Mouse (Mus musculus) Patski (cell line): Measurements from ENCODE around the gene Ank2. TPM values are rescaled to one million over a fixed set of nuclear protein-coding genes. Genes with fewer than 3 reads are reported as not detected.

Source experiments
- ATAC-seq: fragments of 100-300 bp; one replicate; pipeline ENCODE4 v1.8.0; 2021
- CTCF ChIA-PET: fragments of 350-600 bp; sonication (Branson Sonifier 250); formaldehyde crosslinking; loops from one replicate; lab custom pipeline; 2022; ENCODE audit warnings: inconsistent platforms; lab: Charles Lee
- POLR2A ChIA-PET: fragments of 350-600 bp; sonication (Branson Sonifier 250); formaldehyde crosslinking; loops from one replicate; lab custom pipeline; 2022; ENCODE audit warnings: antibody characterized with exemption, inconsistent platforms; lab: Charles Lee
- DNase-seq: peaks from one replicate; pipeline ENCODE4 v3.0.0-alpha.2; 2011; ENCODE audit warnings: low read depth, low spot score
- H3K27me3 ChIP-seq: fragments of 371-371 bp; one replicate; pipeline ENCODE4 v1.5.1; 2021
- CTCF ChIP-seq: fragments of 100-300 bp; IDR thresholded peaks from one replicate; pipeline ENCODE4 v1.5.1; 2021
- in situ Hi-C: fragments of 300-500 bp; cut with MboI; formaldehyde crosslinking; loops from 3 replicates; pipeline ENCODE4 v1.11.1; 2018; ENCODE audit warnings: low pct_unique_long_range_greater_than_20kb, mixed read lengths
- polyA plus RNA-seq: library from polyadenylated mRNA; unstranded; gene quantifications from one replicate; pipeline ENCODE4 v1.2.3, GENCODE M21; 2021

Gene Ank2
- polyA plus RNA-seq, 1 experiment from 2014 or later: 47.7 TPM

GRCm38 (mm10) chr3:127183998-127184753 lies 315.0 kb downstream of the Ank2 start:
- no peak for DNase-seq
- ChIA-PET CTCF (interaction anchor here (0.6 to 3.2 kb wide), 25 partner anchors 9 to 367 kb away, joined by 3 to 25 read pairs (median 4); no protein-coding TSS in a partner anchor), POLR2A (no interaction called here)
- peak; percentile 39 for ATAC-seq
- in situ Hi-C loops: loop anchor here (5.0 kb wide), 1 partner anchor 263 kb away; no protein-coding TSS in a partner anchor
- H3K27me3 ChIP-seq: no peaks in the 10 kb centered on the region
- peak; percentile 98 for TF ChIP-seq CTCF

- H3K27me3 ChIP-seq: no peaks in the 10 kb centered on the region
- ChIA-PET CTCF (interaction anchor here (1.2 to 4.1 kb wide), 5 partner anchors 10 to 108 kb away, joined by 3 to 25 read pairs (median 3); no protein-coding TSS in a partner anchor), POLR2A (no interaction called here)
- DNase-seq: no peak
- in situ Hi-C loops: no loop called here
- no peak for ATAC-seq
- TF ChIP-seq CTCF: no peak
Measured at GRCm38 (mm10) chr3:127172697-127173096, 326.5 kb downstream of the Ank2 start.

- ATAC-seq (no peak), DNase-seq (no peak)
- no peaks in the 10 kb centered on the region for H3K27me3 ChIP-seq
- in situ Hi-C loops: no loop called here
- no peak for TF ChIP-seq CTCF
- CTCF ChIA-PET: interaction anchor here (1.6 kb wide), 1 partner anchor 14 kb away, joined by 5 read pairs; no protein-coding TSS in a partner anchor
- POLR2A ChIA-PET: no interaction called here
Measured at GRCm38 (mm10) chr3:127170246-127170645, 328.9 kb downstream of the Ank2 start.

GRCm38 (mm10) chr3:127169114-127169513 lies 330.0 kb downstream of the Ank2 start:
- ChIA-PET CTCF (interaction anchor here (1.3 to 1.6 kb wide), 4 partner anchors 12 to 149 kb away, joined by 3 to 5 read pairs (median 4); no protein-coding TSS in a partner anchor), POLR2A (no interaction called here)
- DNase-seq (no peak), ATAC-seq (no peak)
- in situ Hi-C loops: no loop called here
- no peak for TF ChIP-seq CTCF
- no peaks in the 10 kb centered on the region for H3K27me3 ChIP-seq

- CTCF ChIA-PET: interaction anchor here (1.7 to 2.3 kb wide), 3 partner anchors 8 to 53 kb away, joined by 3 to 7 read pairs (median 4); no protein-coding TSS in a partner anchor
- in situ Hi-C loops: no loop called here
- POLR2A ChIA-PET: no interaction called here
- DNase-seq (no peak), ATAC-seq (no peak)
- no peaks in the 10 kb centered on the region for H3K27me3 ChIP-seq
- no peak for TF ChIP-seq CTCF
Measured at GRCm38 (mm10) chr3:127163749-127164148, 335.4 kb downstream of the Ank2 start.

GRCm38 (mm10) chr3:127161998-127162712 lies 337.0 kb downstream of the Ank2 start:
- POLR2A ChIA-PET: interaction anchor here (0.5 kb wide), 1 partner anchor 8 kb away, joined by 4 read pairs; no protein-coding TSS in a partner anchor
- ATAC-seq: peak; percentile 70
- in situ Hi-C loops: no loop called here
- no peak for TF ChIP-seq CTCF
- CTCF ChIA-PET: interaction anchor here (1.5 to 2.3 kb wide), 3 partner anchors 7 to 39 kb away, joined by 3 to 7 read pairs (median 3); no protein-coding TSS in a partner anchor
- DNase-seq: no peak
- H3K27me3 ChIP-seq: no peaks in the 10 kb centered on the region

- in situ Hi-C loops: no loop called here
- ChIA-PET CTCF (interaction anchor here (1.5 to 2.3 kb wide), 2 partner anchors 11 to 38 kb away, joined by 3 to 7 read pairs; no protein-coding TSS in a partner anchor), POLR2A (no interaction called here)
- H3K27me3 ChIP-seq: no peaks in the 10 kb centered on the region
- DNase-seq: no peak
- no peak for TF ChIP-seq CTCF
- ATAC-seq: peak; percentile 58
Measured at GRCm38 (mm10) chr3:127161085-127161837, 337.9 kb downstream of the Ank2 start.

- ChIA-PET POLR2A (no interaction called here), CTCF (interaction anchor here (1.1 to 1.5 kb wide), 2 partner anchors 19 to 26 kb away, joined by 3 to 4 read pairs; no protein-coding TSS in a partner anchor)
- no peak for DNase-seq
- TF ChIP-seq CTCF: no peak
- ATAC-seq: no peak
- in situ Hi-C loops: no loop called here
- H3K27me3 ChIP-seq: no peaks in the 10 kb centered on the region
Measured at GRCm38 (mm10) chr3:127157706-127158105, 341.4 kb downstream of the Ank2 start.

GRCm38 (mm10) chr3:127156080-127156479 lies 343.1 kb downstream of the Ank2 start:
- in situ Hi-C loops: no loop called here
- ChIA-PET POLR2A (no interaction called here), CTCF (interaction anchor here (1.2 kb wide), 1 partner anchor 13 kb away, joined by 3 read pairs; no protein-coding TSS in a partner anchor)
- H3K27me3 ChIP-seq: no peaks in the 10 kb centered on the region
- no peak for TF ChIP-seq CTCF
- ATAC-seq (no peak), DNase-seq (no peak)
